Mouse (Mus musculus) stomach, embryonic 16.5 days (tissue): ENCODE results near the gene Frmd4a. TPM values are rescaled to one million over a fixed set of nuclear protein-coding genes. Genes with fewer than 3 reads are reported as not detected.

ENCODE experiments used
- ATAC-seq: fragments of 200-750 bp; cut with Nextera tagmentation; 2 replicates; pipeline ENCODE4 v1.8.0; 2017; ENCODE audit warnings: moderate number of reproducible peaks, moderate TSS enrichment; ENCODE audit not compliant: insufficient read depth, low FRiP score
- H3K27ac ChIP-seq: fragments of 300-500 bp; sonication (generic); 2 replicates; pipeline ENCODE4 v1.5.1; 2014; ENCODE audit warnings: low read length
- H3K27me3 ChIP-seq: fragments of 300-500 bp; sonication (generic); 2 replicates; pipeline ENCODE4 v1.6.1; 2014; ENCODE audit warnings: low read length, control low read depth, mixed read lengths; ENCODE audit not compliant: control insufficient read depth, insufficient read depth
- H3K36me3 ChIP-seq: fragments of 300-500 bp; sonication (generic); 2 replicates; pipeline ENCODE4 v1.6.1; 2014; ENCODE audit warnings: low read length; ENCODE audit not compliant: control insufficient read depth, insufficient read depth
- H3K4me1 ChIP-seq: fragments of 300-500 bp; sonication (generic); 2 replicates; pipeline ENCODE4 v1.6.1; 2014; ENCODE audit warnings: low read length, control low read depth, mixed read lengths; ENCODE audit not compliant: control insufficient read depth, insufficient read depth
- H3K4me2 ChIP-seq: fragments of 300-500 bp; sonication (generic); 2 replicates; pipeline ENCODE4 v1.6.1; 2014; ENCODE audit warnings: low read depth, low read length, mixed read lengths
- H3K4me3 ChIP-seq: fragments of 300-500 bp; sonication (generic); replicated peaks from 2 replicates; pipeline ENCODE4 v1.5.1; 2014; ENCODE audit warnings: mild to moderate bottlenecking, low read length
- H3K9ac ChIP-seq: fragments of 300-500 bp; sonication (generic); 2 replicates; pipeline ENCODE4 v1.6.1; 2014; ENCODE audit warnings: low read length
- H3K9me3 ChIP-seq: fragments of 300-500 bp; sonication (generic); replicated peaks from 2 replicates; pipeline ENCODE4 v1.6.1; 2016; ENCODE audit warnings: low read length, control low read depth; ENCODE audit not compliant: control insufficient read depth
- WGBS: fragments of 180-500 bp; shearing (Covaris S2); extraction: QIAGEN DNeasy Blood & Tissue Kit; methylation state at CpG from one replicate; pipeline ENCODE4 v1.1.7; 2014; 5-methylcytosine and 5-hydroxymethylcytosine counted together
- polyA plus RNA-seq: library from polyadenylated mRNA; unstranded; fragments of >200 nt; fragmentation: Nextera tagmentation; extraction: Ambion mirVana; gene quantifications from 2 replicates; pipeline ENCODE4 v1.2.1, GENCODE M21; 2015

Gene Frmd4a
- polyA plus RNA-seq, 1 experiment from 2014 or later, result 19.6 TPM

DNA sequence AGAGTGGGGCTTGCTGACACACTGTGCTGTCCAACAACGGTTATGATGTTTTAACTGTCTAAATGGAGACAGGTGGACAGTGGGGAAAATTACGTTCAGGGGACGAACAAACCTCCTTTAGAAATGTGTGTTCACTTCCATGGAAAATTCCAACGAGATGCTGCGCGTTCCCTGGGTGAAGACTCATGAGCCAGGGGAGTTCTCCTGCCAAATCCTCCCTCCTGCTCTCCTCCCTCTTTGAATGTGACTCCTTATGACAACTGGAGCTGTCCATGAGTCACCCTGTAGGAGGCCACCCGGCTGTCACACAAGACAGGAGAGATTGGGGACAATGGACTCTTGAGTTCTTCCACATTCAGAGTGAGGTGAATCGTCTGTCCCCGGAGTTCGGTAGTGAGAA, 486.9 kb downstream of the Frmd4a start:
- Histone ChIP-seq H3K9me3 (no peaks in the 10 kb centered on the region), H3K9ac (no peak overlapping the region), H3K27ac (no peak overlapping the region), H3K27me3 (no peaks in the 10 kb centered on the region), H3K36me3 (no peaks in the 10 kb centered on the region), H3K4me3 (no peak overlapping the region), H3K4me2 (no peak overlapping the region), H3K4me1 (peaks cover 14% of the 10 kb centered on the region; the same call in 1 of the 2 replicates)
- WGBS, result 77% methylated on average over 10 of the region's 10 CpGs
- ATAC-seq, result no peak

- 92% methylated on average over 4 of the region's 4 CpGs for whole genome bisulfite sequencing
- Histone ChIP-seq H3K9ac (no peak overlapping the region), H3K4me2 (no peak overlapping the region), H3K4me3 (no peak overlapping the region), H3K27me3 (no peaks in the 10 kb centered on the region), H3K36me3 (no peaks in the 10 kb centered on the region), H3K9me3 (no peaks in the 10 kb centered on the region), H3K4me1 (peaks cover 26% of the 10 kb centered on the region; the same call in 1 of the 2 replicates), H3K27ac (no peak overlapping the region)
- ATAC-seq, result no peak
Observed at GRCm38 (mm10) chr2:4505695-4506094, 488.2 kb downstream of the Frmd4a start.

GRCm38 (mm10) chr2:4506659-4507058, 489.1 kb downstream of the Frmd4a start:
- no peak overlapping the region for H3K4me3 ChIP-seq
- H3K9ac ChIP-seq, result no peak overlapping the region
- H3K4me1 ChIP-seq, result peaks cover 28% of the 10 kb centered on the region; the same call in 1 of the 2 replicates
- 89% methylated on average over 9 of the region's 9 CpGs for WGBS
- no peaks in the 10 kb centered on the region for H3K9me3 ChIP-seq
- ATAC-seq, result no peak
- H3K27ac ChIP-seq, result no peak overlapping the region
- H3K4me2 ChIP-seq, result no peak overlapping the region
- no peaks in the 10 kb centered on the region for H3K27me3 ChIP-seq
- H3K36me3 ChIP-seq, result no peaks in the 10 kb centered on the region

- Histone ChIP-seq H3K9ac (no peak overlapping the region), H3K27ac (no peak overlapping the region; the same call in 1 of the 2 replicates), H3K4me2 (no peak overlapping the region), H3K4me1 (peaks cover 28% of the 10 kb centered on the region; the same call in 1 of the 2 replicates), H3K27me3 (no peaks in the 10 kb centered on the region), H3K4me3 (no peak overlapping the region), H3K9me3 (no peaks in the 10 kb centered on the region), H3K36me3 (no peaks in the 10 kb centered on the region)
- ATAC-seq, result no peak
- WGBS, result 86% methylated on average over 13 of the region's 13 CpGs
Observed at GRCm38 (mm10) chr2:4507887-4508615, 490.5 kb downstream of the Frmd4a start.

GRCm38 (mm10) chr2:4508959-4509615, 491.6 kb downstream of the Frmd4a start:
- Histone ChIP-seq H3K4me3 (no peak overlapping the region), H3K9ac (no peak overlapping the region), H3K4me1 (peaks cover 28% of the 10 kb centered on the region; the same call in 1 of the 2 replicates), H3K27ac (peak overlapping the region; percentile 83), H3K4me2 (0 out of 2 replicates have a peak overlapping the region, but pooled peaks have one; percentile 12), H3K27me3 (no peaks in the 10 kb centered on the region), H3K9me3 (no peaks in the 10 kb centered on the region), H3K36me3 (no peaks in the 10 kb centered on the region)
- no peak for ATAC-seq
- WGBS, result 37% methylated on average over 10 of the region's 10 CpGs

- peak overlapping the region; percentile 14; the same call in 1 of the 2 replicates for H3K9ac ChIP-seq
- no peak overlapping the region for H3K4me3 ChIP-seq
- peaks cover 28% of the 10 kb centered on the region; the same call in 1 of the 2 replicates for H3K4me1 ChIP-seq
- no peaks in the 10 kb centered on the region for H3K9me3 ChIP-seq
- H3K4me2 ChIP-seq, result 0 out of 2 replicates have a peak overlapping the region, but pooled peaks have one; percentile 12
- WGBS, result 35% methylated on average over 5 of the region's 5 CpGs
- peak overlapping the region; percentile 83 for H3K27ac ChIP-seq
- H3K27me3 ChIP-seq, result no peaks in the 10 kb centered on the region
- no peaks in the 10 kb centered on the region for H3K36me3 ChIP-seq
- peak; percentile 48; the same call in 1 of the 2 replicates for ATAC-seq
Observed at GRCm38 (mm10) chr2:4509739-4510138, 492.2 kb downstream of the Frmd4a start.

DNA sequence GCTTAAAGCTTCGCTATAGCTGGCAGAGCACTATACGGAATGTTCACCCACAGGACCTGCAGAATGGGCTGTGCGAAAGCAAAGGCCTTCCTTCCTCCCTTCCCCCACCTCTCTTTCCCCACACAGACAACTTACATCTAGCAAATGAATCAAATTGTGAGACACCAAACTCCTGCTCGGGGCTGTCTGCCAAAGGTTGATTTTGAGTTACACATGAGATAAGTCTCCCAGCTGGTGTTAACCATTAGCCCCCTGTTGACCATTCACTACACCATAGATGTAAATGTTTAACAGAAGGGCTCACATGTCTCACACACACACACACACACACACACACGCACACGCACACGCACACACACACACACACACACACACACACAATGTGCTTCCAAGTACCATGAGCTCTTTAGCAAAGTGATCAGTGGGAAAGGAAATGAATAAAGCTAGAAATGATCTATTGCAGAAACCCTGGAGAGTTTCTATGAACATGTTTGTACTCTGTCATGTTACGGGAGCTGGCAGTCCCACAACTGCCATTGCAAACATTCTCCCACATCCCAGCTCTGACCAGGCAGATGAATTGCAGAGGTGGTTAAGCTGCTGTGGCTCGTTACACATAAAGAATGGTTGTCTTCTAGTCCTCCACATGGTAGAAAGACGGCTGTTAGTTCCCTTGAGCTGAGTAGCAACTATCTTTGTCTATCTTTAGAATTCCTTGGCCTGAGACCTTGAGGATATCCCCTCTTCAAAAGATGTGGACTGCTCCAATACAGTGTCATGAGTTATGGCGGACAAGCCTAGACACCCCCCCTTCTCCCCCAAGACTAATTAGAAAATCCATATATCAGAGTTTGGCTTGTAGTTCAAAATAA, 492.9 kb downstream of the Frmd4a start:
- no peaks in the 10 kb centered on the region for H3K9me3 ChIP-seq
- H3K36me3 ChIP-seq, result no peaks in the 10 kb centered on the region
- no peak overlapping the region for H3K4me3 ChIP-seq
- no peaks in the 10 kb centered on the region for H3K27me3 ChIP-seq
- WGBS, result 46% methylated on average over 11 of the region's 11 CpGs
- ATAC-seq, result peak; percentile 68
- 0 out of 2 replicates have a peak overlapping the region, but pooled peaks have one; percentile 12 for H3K4me2 ChIP-seq
- H3K27ac ChIP-seq, result peak overlapping the region; percentile 83
- peak overlapping the region; percentile 14; the same call in 1 of the 2 replicates for H3K9ac ChIP-seq
- peaks cover 28% of the 10 kb centered on the region; the same call in 1 of the 2 replicates for H3K4me1 ChIP-seq

GRCm38 (mm10) chr2:4511080-4511386, 493.5 kb downstream of the Frmd4a start:
- ATAC-seq, result no peak
- Histone ChIP-seq H3K27me3 (no peaks in the 10 kb centered on the region), H3K4me1 (peaks cover 29% of the 10 kb centered on the region; the same call in 1 of the 2 replicates), H3K9me3 (no peaks in the 10 kb centered on the region), H3K36me3 (no peaks in the 10 kb centered on the region), H3K4me3 (no peak overlapping the region), H3K4me2 (no peak overlapping the region), H3K27ac (peak overlapping the region; percentile 83; the same call in 1 of the 2 replicates), H3K9ac (no peak overlapping the region)
- 84% methylated on average over 2 of the region's 2 CpGs for WGBS
